Mouse (Mus musculus) cortical plate, adult 2 months (tissue): ENCODE measurements around the gene Kansl1.

Experiments
- CTCF ChIP-seq: fragments of 200-500 bp; IDR thresholded peaks from 2 replicates; pipeline ENCODE4 v1.5.1; 2011; ENCODE audit warnings: mild to moderate bottlenecking, control low read depth, low read length; ENCODE audit not compliant: insufficient read depth; ENCODE audit errors: extremely low read depth
- POLR2A ChIP-seq: fragments of 200-500 bp; IDR thresholded peaks from 2 replicates; pipeline ENCODE4 v1.6.1; 2011; ENCODE audit warnings: mild to moderate bottlenecking, low read length, control low read depth; ENCODE audit not compliant: insufficient read depth; ENCODE audit errors: extremely low read depth

- TF ChIP-seq POLR2A: no peak
- no peak for TF ChIP-seq CTCF
These were observed 162.2 kb downstream of the Kansl1 start for GRCm38 (mm10) chr11:104306483-104306882.
